Comparison of ENCODE assay signal across 8 mouse cellular contexts in genomic region chr7:16376505-16376904, GRCm38 (mm10). TPM values are rescaled to one million over a fixed set of nuclear protein-coding genes. Genes with fewer than 3 reads are reported as not detected.
DNase-seq lines count a peak whose midpoint lies in the region; ATAC-seq and TF ChIP-seq lines count a peak whose summit lies in the region.

No protein-coding gene starts in this region.

- TF ChIP-seq CTCF in gastrocnemius, adult 2 months (IDR thresholded peaks at IDR 0.05), result peak; percentile 74

- no peak overlapping the region for H3K4me2 ChIP-seq in hindbrain, embryonic 11.5 days (replicated peaks; ENCODE audit: low read depth, low read length)
- H3K4me2 ChIP-seq in hindbrain, embryonic 13.5 days, result no peak overlapping the region
- no peak overlapping the region for H3K4me2 ChIP-seq in liver, embryonic 12.5 days
- no peak overlapping the region for H3K4me2 ChIP-seq in midbrain, embryonic 11.5 days

- 88% methylated on average over 1 of the region's 1 CpGs for WGBS in hindbrain, embryonic 11.5 days
- 98% methylated on average over 1 of the region's 1 CpGs for WGBS in hindbrain, embryonic 13.5 days
- 85% methylated on average over 1 of the region's 1 CpGs for WGBS in liver, embryonic 12.5 days (ENCODE audit: insufficient replicate concordance)
- 100% methylated on average over 1 of the region's 1 CpGs for WGBS in midbrain, embryonic 11.5 days

- DNase-seq in hindbrain, embryonic 11.5 days (ENCODE audit: low spot score), result peak; percentile 45
- peak; percentile 64 to 71 for DNase-seq in CD8-positive naive resting alpha-beta T cell, adult 2 months (ENCODE audit: low read depth in 2 of 2, low spot score in 2 of 2)
- DNase-seq in adipocyte (ENCODE audit: low spot score), result peak; percentile 66
- DNase-seq in gastrocnemius, adult 2 months, result peak; percentile 44
- DNase-seq in right cerebral cortex, postnatal 4 days, result peak; percentile 30
- DNase-seq in midbrain, embryonic 11.5 days (ENCODE audit: low spot score, missing footprints), result no peak

- no peaks in the 10 kb centered on the region for H3K9me3 ChIP-seq in hindbrain, embryonic 11.5 days (ENCODE audit: control insufficient read depth, low read length)
- no peaks in the 10 kb centered on the region for H3K9me3 ChIP-seq in hindbrain, embryonic 13.5 days
- no peaks in the 10 kb centered on the region for H3K9me3 ChIP-seq in liver, embryonic 12.5 days (replicated peaks)
- H3K9me3 ChIP-seq in midbrain, embryonic 11.5 days (ENCODE audit: control insufficient read depth, low read length), result no peaks in the 10 kb centered on the region

- H3K4me3 ChIP-seq in hindbrain, embryonic 11.5 days (ENCODE audit: low read depth, low read length), result no peak overlapping the region
- H3K4me3 ChIP-seq in hindbrain, embryonic 13.5 days, result no peak overlapping the region
- no peak overlapping the region for H3K4me3 ChIP-seq in gastrocnemius, adult 2 months
- H3K4me3 ChIP-seq in liver, embryonic 12.5 days, result no peak overlapping the region
- H3K4me3 ChIP-seq in midbrain, embryonic 11.5 days (ENCODE audit: low read depth, low read length), result no peak overlapping the region

- no peaks in the 10 kb centered on the region for H3K4me1 ChIP-seq in hindbrain, embryonic 11.5 days (replicated peaks; ENCODE audit: control insufficient read depth, insufficient read depth, low read length)
- H3K4me1 ChIP-seq in hindbrain, embryonic 13.5 days (replicated peaks), result no peaks in the 10 kb centered on the region
- H3K4me1 ChIP-seq in liver, embryonic 12.5 days, result peaks cover 8% of the 10 kb centered on the region; the same call in 1 of the 2 replicates
- H3K4me1 ChIP-seq in midbrain, embryonic 11.5 days (ENCODE audit: control insufficient read depth, insufficient read depth, low read length), result no peaks in the 10 kb centered on the region

- intact Hi-C loops in gastrocnemius, adult 2 months (cut with DNase I), result loop anchor here (5.0 to 10.0 kb wide), 2 partner anchors 48 to 49 kb away; no protein-coding TSS in a partner anchor

- peaks cover 11% of the 10 kb centered on the region for H3K36me3 ChIP-seq in hindbrain, embryonic 11.5 days (ENCODE audit: control insufficient read depth, insufficient read depth, low read length)
- H3K36me3 ChIP-seq in hindbrain, embryonic 13.5 days, result peaks cover 58% of the 10 kb centered on the region
- peaks cover 96% of the 10 kb centered on the region for H3K36me3 ChIP-seq in liver, embryonic 12.5 days
- H3K36me3 ChIP-seq in midbrain, embryonic 11.5 days (ENCODE audit: control insufficient read depth, insufficient read depth, low read length), result peaks cover 16% of the 10 kb centered on the region

- no peak overlapping the region for H3K9ac ChIP-seq in hindbrain, embryonic 11.5 days (ENCODE audit: low read depth, low read length)
- no peak overlapping the region for H3K9ac ChIP-seq in hindbrain, embryonic 13.5 days
- H3K9ac ChIP-seq in liver, embryonic 12.5 days, result no peak overlapping the region; the same call in 1 of the 2 replicates
- no peak overlapping the region for H3K9ac ChIP-seq in midbrain, embryonic 11.5 days (ENCODE audit: low read length)

- H3K27me3 ChIP-seq in hindbrain, embryonic 11.5 days (ENCODE audit: control insufficient read depth, insufficient read depth, low read length), result no peaks in the 10 kb centered on the region
- no peaks in the 10 kb centered on the region for H3K27me3 ChIP-seq in hindbrain, embryonic 13.5 days
- no peaks in the 10 kb centered on the region for H3K27me3 ChIP-seq in liver, embryonic 12.5 days (replicated peaks)
- no peaks in the 10 kb centered on the region for H3K27me3 ChIP-seq in midbrain, embryonic 11.5 days (ENCODE audit: control insufficient read depth, insufficient read depth, low read length)

- ATAC-seq in hindbrain, embryonic 11.5 days (ENCODE audit: low FRiP score), result no peak
- ATAC-seq in hindbrain, embryonic 13.5 days (ENCODE audit: low FRiP score), result no peak
- peak; percentile 62; the same call in 1 of the 2 replicates for ATAC-seq in liver, embryonic 12.5 days
- ATAC-seq in midbrain, embryonic 11.5 days (ENCODE audit: low FRiP score), result no peak

- no peak overlapping the region for H3K27ac ChIP-seq in hindbrain, embryonic 11.5 days (ENCODE audit: low read depth, low read length)
- no peak overlapping the region for H3K27ac ChIP-seq in hindbrain, embryonic 13.5 days
- H3K27ac ChIP-seq in gastrocnemius, adult 2 months, result peak overlapping the region; percentile 20; the same call in 1 of the 2 replicates
- H3K27ac ChIP-seq in liver, embryonic 12.5 days, result no peak overlapping the region
- no peak overlapping the region for H3K27ac ChIP-seq in midbrain, embryonic 11.5 days (ENCODE audit: low read depth, low read length)

RNA-seq across cellular contexts. Expression of gene Sae1, which starts 11.1 kb away (rescaled TPM):
- 339 and 377 TPM in 2 replicates for polyA plus RNA-seq in hindbrain, embryonic 11.5 days (2014; fragmentation: Nextera tagmentation; extraction: Ambion mirVana)
- 259 and 260 TPM in 2 replicates for polyA plus RNA-seq in hindbrain, embryonic 13.5 days (2015; fragmentation: Nextera tagmentation; extraction: Ambion mirVana)
- 10 to 100 TPM; 21.6 to 34.8 TPM for total RNA-seq in gastrocnemius, adult 2 months (2021)
- polyA plus RNA-seq in liver, embryonic 12.5 days (2016; fragmentation: Nextera tagmentation; extraction: Ambion mirVana), result 182 and 187 TPM in 2 replicates
- polyA plus RNA-seq in midbrain, embryonic 11.5 days (2014; fragmentation: Nextera tagmentation; extraction: Ambion mirVana), result 382 and 395 TPM in 2 replicates

RNA-seq across cellular contexts. Expression of gene Zc3h4, which starts 24.2 kb away (rescaled TPM):
- 15.7 and 20.7 TPM in 2 replicates for polyA plus RNA-seq in hindbrain, embryonic 11.5 days (2014; fragmentation: Nextera tagmentation; extraction: Ambion mirVana)
- polyA plus RNA-seq in hindbrain, embryonic 13.5 days (2015; fragmentation: Nextera tagmentation; extraction: Ambion mirVana), result 17.4 and 18.6 TPM in 2 replicates
- 10 to 100 TPM; 29.9 to 32.0 TPM for total RNA-seq in gastrocnemius, adult 2 months (2021)
- polyA plus RNA-seq in liver, embryonic 12.5 days (2016; fragmentation: Nextera tagmentation; extraction: Ambion mirVana), result 14.5 and 17.6 TPM in 2 replicates
- 15.5 and 16.1 TPM in 2 replicates for polyA plus RNA-seq in midbrain, embryonic 11.5 days (2014; fragmentation: Nextera tagmentation; extraction: Ambion mirVana)
